Mouse (Mus musculus): Measurements from ENCODE around the gene Cop1. TPM values are rescaled to one million over a fixed set of nuclear protein-coding genes. Genes with fewer than 3 reads are reported as not detected.

Gene Cop1
- polyA plus RNA-seq, 1 experiment from 2014 or later = 19.2 TPM

- peak overlapping the region; percentile 17; the same call in 1 of the 2 replicates for H3K4me3 ChIP-seq
- no peaks in the 10 kb centered on the region for H3K27me3 ChIP-seq
- no peaks in the 10 kb centered on the region for H3K36me3 ChIP-seq
- no peak for ATAC-seq (ENCODE audit: insufficient number of reproducible peaks, insufficient read depth, low FRiP score, low TSS enrichment, low read depth)
- H3K4me2 ChIP-seq = peak overlapping the region; percentile 64
- H3K9ac ChIP-seq = no peak overlapping the region
- H3K9me3 ChIP-seq = no peaks in the 10 kb centered on the region
- H3K27ac ChIP-seq = no peak overlapping the region
- H3K4me1 ChIP-seq = peaks cover 22% of the 10 kb centered on the region
- WGBS = 55% methylated on average over 2 of the region's 2 CpGs
These were observed 2.4 kb downstream of the Cop1 start for GRCm38 (mm10) chr1:159234496-159234895.

GRCm38 (mm10) chr1:159235674-159236073, 3.6 kb downstream of the Cop1 start:
- no peaks in the 10 kb centered on the region for H3K9me3 ChIP-seq
- no peaks in the 10 kb centered on the region for H3K27me3 ChIP-seq
- no peak overlapping the region for H3K9ac ChIP-seq
- no peak overlapping the region for H3K4me2 ChIP-seq
- peaks cover 7% of the 10 kb centered on the region for H3K36me3 ChIP-seq
- H3K4me1 ChIP-seq = peaks cover 22% of the 10 kb centered on the region
- WGBS = 71% methylated on average over 2 of the region's 2 CpGs
- no peak overlapping the region for H3K27ac ChIP-seq
- no peak for ATAC-seq (ENCODE audit: insufficient number of reproducible peaks, insufficient read depth, low FRiP score, low TSS enrichment, low read depth)
- H3K4me3 ChIP-seq = no peak overlapping the region

GRCm38 (mm10) chr1:159238147-159238546, 6.0 kb downstream of the Cop1 start:
- 88% methylated on average over 6 of the region's 6 CpGs for WGBS
- no peak overlapping the region for H3K4me3 ChIP-seq
- ATAC-seq (ENCODE audit: insufficient number of reproducible peaks, insufficient read depth, low FRiP score, low TSS enrichment, low read depth) = no peak
- no peak overlapping the region for H3K4me2 ChIP-seq
- no peaks in the 10 kb centered on the region for H3K27me3 ChIP-seq
- no peak overlapping the region for H3K9ac ChIP-seq
- no peak overlapping the region for H3K27ac ChIP-seq
- H3K9me3 ChIP-seq = no peaks in the 10 kb centered on the region
- peaks cover 21% of the 10 kb centered on the region for H3K4me1 ChIP-seq
- peaks cover 12% of the 10 kb centered on the region for H3K36me3 ChIP-seq

- Histone ChIP-seq H3K27me3 (no peaks in the 10 kb centered on the region), H3K4me1 (no peaks in the 10 kb centered on the region), H3K36me3 (peaks cover 31% of the 10 kb centered on the region), H3K4me2 (no peak overlapping the region), H3K9ac (no peak overlapping the region), H3K4me3 (no peak overlapping the region), H3K27ac (no peak overlapping the region), H3K9me3 (no peaks in the 10 kb centered on the region)
- WGBS = 79% methylated on average over 2 of the region's 2 CpGs
- ATAC-seq (ENCODE audit: insufficient number of reproducible peaks, insufficient read depth, low FRiP score, low TSS enrichment, low read depth) = no peak
These were observed 18.2 kb downstream of the Cop1 start for GRCm38 (mm10) chr1:159250320-159250719.

GRCm38 (mm10) chr1:159253078-159253477, 21.0 kb downstream of the Cop1 start:
- no peaks in the 10 kb centered on the region for H3K9me3 ChIP-seq
- WGBS = 86% methylated on average over 2 of the region's 2 CpGs
- H3K27me3 ChIP-seq = no peaks in the 10 kb centered on the region
- H3K4me1 ChIP-seq = no peaks in the 10 kb centered on the region
- no peak for ATAC-seq (ENCODE audit: insufficient number of reproducible peaks, insufficient read depth, low FRiP score, low TSS enrichment, low read depth)
- H3K27ac ChIP-seq = no peak overlapping the region
- no peak overlapping the region for H3K4me2 ChIP-seq
- H3K9ac ChIP-seq = no peak overlapping the region
- peaks cover 46% of the 10 kb centered on the region for H3K36me3 ChIP-seq
- H3K4me3 ChIP-seq = no peak overlapping the region

- ATAC-seq (ENCODE audit: insufficient number of reproducible peaks, insufficient read depth, low FRiP score, low TSS enrichment, low read depth) = no peak
- peaks cover 45% of the 10 kb centered on the region for H3K36me3 ChIP-seq
These were observed 23.0 kb downstream of the Cop1 start for GRCm38 (mm10) chr1:159254906-159255685.

GRCm38 (mm10) chr1:159256543-159256942, 24.4 kb downstream of the Cop1 start:
- Histone ChIP-seq H3K4me1 (no peaks in the 10 kb centered on the region), H3K4me2 (no peak overlapping the region), H3K4me3 (no peak overlapping the region), H3K27me3 (no peaks in the 10 kb centered on the region), H3K27ac (no peak overlapping the region), H3K9me3 (no peaks in the 10 kb centered on the region), H3K9ac (no peak overlapping the region), H3K36me3 (peaks cover 39% of the 10 kb centered on the region)
- 52% methylated on average over 1 of the region's 1 CpGs for WGBS
- no peak for ATAC-seq (ENCODE audit: insufficient number of reproducible peaks, insufficient read depth, low FRiP score, low TSS enrichment, low read depth)

More at GRCm38 (mm10) chr1:159254906-159255685, 23.0 kb downstream of the Cop1 start:
- H3K27me3 ChIP-seq = no peaks in the 10 kb centered on the region
- WGBS = 83% methylated on average over 5 of the region's 5 CpGs
- no peaks in the 10 kb centered on the region for H3K9me3 ChIP-seq
- H3K9ac ChIP-seq = no peak overlapping the region
- no peak overlapping the region for H3K4me2 ChIP-seq
- no peak overlapping the region for H3K4me3 ChIP-seq
- H3K4me1 ChIP-seq = no peaks in the 10 kb centered on the region
- H3K27ac ChIP-seq = no peak overlapping the region

- ATAC-seq (ENCODE audit: insufficient number of reproducible peaks, insufficient read depth, low FRiP score, low TSS enrichment, low read depth) = no peak
- Histone ChIP-seq H3K9ac (no peak overlapping the region), H3K4me1 (no peaks in the 10 kb centered on the region), H3K27me3 (no peaks in the 10 kb centered on the region), H3K4me3 (no peak overlapping the region), H3K27ac (no peak overlapping the region), H3K36me3 (peaks cover 18% of the 10 kb centered on the region), H3K9me3 (no peaks in the 10 kb centered on the region), H3K4me2 (no peak overlapping the region)
- WGBS = 96% methylated on average over 3 of the region's 3 CpGs
These were observed 31.7 kb downstream of the Cop1 start for GRCm38 (mm10) chr1:159263820-159264219.

GRCm38 (mm10) chr1:159280072-159280471, 48.0 kb downstream of the Cop1 start:
- ATAC-seq (ENCODE audit: insufficient number of reproducible peaks, insufficient read depth, low FRiP score, low TSS enrichment, low read depth) = no peak
- WGBS = 87% methylated on average over 1 of the region's 1 CpGs
- Histone ChIP-seq H3K4me1 (no peaks in the 10 kb centered on the region), H3K27me3 (no peaks in the 10 kb centered on the region), H3K36me3 (peaks cover 28% of the 10 kb centered on the region), H3K4me2 (no peak overlapping the region), H3K4me3 (no peak overlapping the region), H3K9ac (no peak overlapping the region), H3K27ac (no peak overlapping the region), H3K9me3 (no peaks in the 10 kb centered on the region)

GRCm38 (mm10) chr1:159281861-159282260, 49.7 kb downstream of the Cop1 start:
- Histone ChIP-seq H3K27me3 (no peaks in the 10 kb centered on the region), H3K27ac (no peak overlapping the region), H3K9ac (no peak overlapping the region), H3K4me3 (no peak overlapping the region), H3K36me3 (peaks cover 28% of the 10 kb centered on the region), H3K9me3 (no peaks in the 10 kb centered on the region), H3K4me1 (no peaks in the 10 kb centered on the region), H3K4me2 (no peak overlapping the region)
- WGBS = 96% methylated on average over 1 of the region's 1 CpGs
- no peak for ATAC-seq (ENCODE audit: insufficient number of reproducible peaks, insufficient read depth, low FRiP score, low TSS enrichment, low read depth)

GRCm38 (mm10) chr1:159286833-159287232, 54.7 kb downstream of the Cop1 start:
- Histone ChIP-seq H3K4me3 (no peak overlapping the region), H3K4me1 (no peaks in the 10 kb centered on the region), H3K36me3 (peaks cover 16% of the 10 kb centered on the region), H3K27ac (no peak overlapping the region), H3K9ac (no peak overlapping the region), H3K27me3 (no peaks in the 10 kb centered on the region), H3K9me3 (no peaks in the 10 kb centered on the region), H3K4me2 (no peak overlapping the region)
- ATAC-seq (ENCODE audit: insufficient number of reproducible peaks, insufficient read depth, low FRiP score, low TSS enrichment, low read depth) = no peak
- WGBS = 76% methylated on average over 1 of the region's 1 CpGs

GRCm38 (mm10) chr1:159290219-159290618, 58.1 kb downstream of the Cop1 start:
- no peaks in the 10 kb centered on the region for H3K4me1 ChIP-seq
- H3K27me3 ChIP-seq = no peaks in the 10 kb centered on the region
- H3K4me2 ChIP-seq = no peak overlapping the region
- peaks cover 21% of the 10 kb centered on the region for H3K36me3 ChIP-seq
- ATAC-seq (ENCODE audit: insufficient number of reproducible peaks, insufficient read depth, low FRiP score, low TSS enrichment, low read depth) = no peak
- no peak overlapping the region for H3K4me3 ChIP-seq
- no peak overlapping the region for H3K9ac ChIP-seq
- H3K27ac ChIP-seq = no peak overlapping the region
- no peaks in the 10 kb centered on the region for H3K9me3 ChIP-seq

All from embryonic facial prominence, embryonic 13.5 days (tissue).